Mouse (Mus musculus): ENCODE data around the gene S100a16.

S100a16 gene

DNA sequence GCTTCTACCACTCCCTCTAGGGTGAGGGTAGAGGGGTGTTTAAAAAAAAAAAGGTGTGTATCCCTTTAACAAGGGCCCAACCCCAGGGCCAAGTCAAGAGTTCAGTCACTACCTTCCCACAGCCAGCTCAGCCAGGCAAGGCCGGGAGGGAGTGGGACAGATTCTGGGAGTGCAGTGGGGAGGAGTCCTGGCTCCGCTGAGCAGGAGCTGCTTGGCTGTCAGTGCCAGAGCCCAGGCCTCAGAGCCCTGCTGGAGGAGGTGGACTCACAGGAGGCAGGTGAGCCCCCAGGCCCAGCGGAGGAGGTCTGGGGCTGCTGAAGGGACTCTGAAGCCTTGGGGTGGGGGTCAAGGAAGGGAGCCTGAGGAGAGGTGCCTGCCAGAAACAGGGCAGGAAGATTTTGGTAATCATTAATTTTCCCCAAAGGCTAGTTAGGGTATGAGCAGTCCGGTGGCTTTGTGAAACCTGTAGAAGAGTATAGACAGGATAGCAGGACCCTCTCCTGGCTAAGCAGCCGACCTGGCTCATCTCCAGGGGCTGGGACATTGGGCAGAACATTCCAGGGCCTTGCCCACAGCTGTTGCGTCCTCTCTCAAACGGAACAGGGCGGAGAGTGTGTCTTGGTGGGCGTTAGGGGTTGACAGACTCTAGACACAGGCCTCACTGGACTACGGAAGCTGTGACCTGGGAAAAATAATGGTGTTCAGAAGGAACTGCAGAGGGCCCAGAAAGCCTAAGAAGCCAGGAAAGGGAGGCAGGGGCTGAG, at the start of gene S100a16:
Gene S100a16, plus strand, starts transcription at position 114 of the 764 bp plus-strand sequence.
- DNase-seq (ENCODE audit: extremely low read depth, low read depth, low spot score): no peak

DNA sequence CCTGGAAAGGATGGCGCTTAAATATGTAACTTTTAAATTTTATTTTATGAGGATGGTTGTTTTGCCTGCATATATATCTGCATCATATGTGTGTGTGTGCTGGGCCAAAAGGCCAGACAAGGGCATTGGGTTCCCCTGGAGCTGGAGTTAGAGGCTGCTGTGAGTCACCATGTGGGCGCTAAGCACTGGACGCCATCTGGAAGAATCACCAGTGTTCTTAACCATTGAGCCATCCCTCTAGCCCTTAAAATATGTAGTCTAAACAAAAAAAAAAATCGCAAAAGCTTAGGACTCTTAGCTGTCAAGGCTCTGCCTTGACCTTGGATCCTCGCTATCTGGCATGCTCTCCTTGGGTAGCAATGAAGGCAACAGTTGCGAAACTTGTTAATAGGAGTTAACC, 48.5 kb upstream of the S100a16 start:
- no peak for DNase-seq (ENCODE audit: extremely low read depth, low read depth, low spot score)

DNA sequence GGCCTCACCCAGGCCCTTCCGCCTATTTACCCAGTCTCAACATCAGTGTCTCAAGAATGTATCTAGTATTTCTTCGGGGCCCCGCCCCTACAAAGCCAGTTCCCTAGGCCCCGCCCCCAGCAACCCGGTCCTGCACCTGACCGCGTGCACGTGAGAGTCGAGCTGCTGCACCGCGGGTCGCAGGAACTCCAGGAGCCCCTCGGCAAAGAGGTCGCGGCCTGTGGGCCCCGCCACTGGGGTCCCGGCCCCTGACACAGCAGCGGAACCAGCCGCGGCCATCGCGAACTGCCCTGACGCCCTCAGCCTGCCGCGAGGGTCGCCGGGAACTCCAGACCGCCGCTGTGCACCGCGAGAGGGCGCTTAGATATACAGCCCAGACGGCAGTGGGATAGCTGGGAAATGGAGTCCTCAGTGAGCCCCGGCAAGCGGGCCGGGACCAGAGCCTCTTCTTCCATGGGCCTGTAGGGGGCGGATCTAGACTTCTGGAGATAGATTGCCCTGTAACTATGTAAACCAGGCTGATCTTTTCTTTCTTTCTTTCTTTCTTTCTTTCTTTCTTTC, 46.3 kb upstream of the S100a16 start, which contains the start of gene Snapin:
Gene Snapin, minus strand, starts transcription at position 338 of the 561 bp plus-strand sequence.
- no peak for DNase-seq (ENCODE audit: extremely low read depth, low read depth, low spot score)

DNA sequence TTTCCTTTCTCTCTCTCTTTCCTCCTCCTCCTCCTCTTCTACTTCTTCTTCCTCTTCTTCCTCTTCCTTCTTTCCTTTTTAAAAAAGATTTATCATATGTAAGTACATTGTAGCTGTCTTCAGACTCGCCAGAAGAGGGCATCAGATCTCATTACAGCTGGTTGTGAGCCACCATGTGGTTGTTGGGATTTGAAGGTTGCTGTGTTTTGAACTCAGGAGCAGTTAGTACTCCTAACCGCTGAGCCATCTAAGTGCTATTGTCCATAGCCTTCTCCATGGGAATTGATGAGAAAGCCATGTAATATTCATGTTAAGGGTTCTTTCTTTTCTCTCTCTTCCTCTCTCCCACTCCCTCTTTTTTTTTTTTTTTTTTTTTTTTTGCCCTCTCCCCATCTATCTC, 45.7 kb upstream of the S100a16 start:
- DNase-seq (ENCODE audit: extremely low read depth, low read depth, low spot score): no peak

DNA sequence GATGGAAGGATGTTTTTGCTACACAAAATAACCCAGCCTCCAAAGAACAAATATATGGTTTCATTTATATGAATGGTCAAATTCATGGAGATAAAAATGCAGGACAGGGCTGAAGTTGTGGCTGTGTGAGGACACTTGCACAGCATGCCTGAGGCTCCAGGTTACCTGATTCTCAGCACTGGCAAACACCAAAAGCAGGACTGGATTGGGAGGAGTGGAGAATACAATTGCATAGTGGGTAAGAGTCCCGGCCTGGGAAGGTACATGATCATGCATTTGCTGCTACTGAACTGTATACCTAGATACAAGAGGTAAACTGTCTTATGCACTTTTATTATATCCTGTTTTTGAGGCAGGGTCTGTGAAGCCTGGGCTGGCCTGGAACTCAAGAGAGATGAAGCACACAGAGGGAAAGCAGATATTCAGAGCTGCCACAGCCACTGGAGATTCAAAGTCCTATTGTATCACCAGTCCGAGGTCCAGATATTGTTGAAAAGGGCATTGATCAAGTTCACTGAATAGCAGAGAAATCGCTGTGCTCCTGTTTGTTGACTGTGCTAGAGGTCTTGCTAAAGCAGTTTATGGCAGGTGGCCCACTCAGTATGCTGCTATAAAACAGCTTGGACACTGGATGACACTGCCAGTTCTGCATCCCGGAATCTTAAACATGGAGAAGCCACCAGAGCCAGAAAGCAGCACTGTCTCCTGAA, 43.1 kb upstream of the S100a16 start:
- DNase-seq (ENCODE audit: extremely low read depth, low read depth, low spot score): no peak

DNA sequence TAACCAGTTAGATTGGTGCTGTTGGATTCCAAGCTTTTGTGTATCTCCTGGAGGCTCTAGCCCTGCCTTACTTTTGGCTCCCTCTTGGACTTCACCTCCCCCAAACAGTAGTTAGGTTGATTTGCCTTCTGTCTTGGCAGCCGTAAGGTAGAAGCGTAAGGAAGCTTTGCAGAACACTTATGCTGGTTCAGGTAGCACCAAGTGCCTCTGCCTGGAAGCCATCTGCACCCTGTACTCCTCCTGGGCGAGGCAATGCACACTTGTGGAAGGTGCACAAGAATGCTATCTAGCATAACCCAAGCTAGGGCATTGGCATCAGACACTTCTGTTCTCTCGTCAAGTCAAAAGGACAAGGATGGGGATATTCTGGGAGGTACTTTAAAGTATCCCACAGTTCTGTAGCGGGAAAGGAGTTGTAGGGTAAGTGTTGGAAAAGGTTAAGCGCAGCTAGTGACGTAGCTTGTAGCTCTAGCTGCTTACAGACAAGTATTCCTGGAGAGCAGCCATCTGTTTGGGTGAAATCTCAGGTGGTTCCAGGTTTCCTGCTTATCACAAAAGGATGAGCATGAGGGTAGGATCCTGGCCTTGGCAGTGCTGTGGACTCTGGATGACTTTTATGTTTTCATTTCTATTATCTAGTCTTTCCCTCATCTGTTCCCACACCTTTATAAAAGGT, 41.1 kb upstream of the S100a16 start:
- DNase-seq (ENCODE audit: extremely low read depth, low read depth, low spot score): no peak

DNA sequence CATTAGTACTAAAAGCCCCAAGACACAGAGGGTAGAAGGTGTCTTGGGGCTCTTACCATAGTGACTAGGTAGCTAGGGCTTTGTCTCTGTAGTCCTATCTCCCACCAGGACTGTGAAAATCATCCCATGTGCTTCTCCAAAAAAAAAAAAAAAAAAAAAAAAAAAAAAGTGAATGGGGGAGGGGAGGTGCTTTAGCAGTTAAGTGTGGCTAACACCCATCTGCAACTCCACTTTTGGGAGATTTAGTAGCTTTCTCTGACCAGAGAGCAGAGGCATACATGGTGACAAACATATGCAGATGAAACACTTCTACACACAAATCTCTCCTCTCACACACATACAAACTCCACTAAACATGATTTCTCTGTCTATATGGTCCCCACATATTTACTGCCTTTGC, 39.5 kb upstream of the S100a16 start:
- no peak for DNase-seq (ENCODE audit: extremely low read depth, low read depth, low spot score)

DNA sequence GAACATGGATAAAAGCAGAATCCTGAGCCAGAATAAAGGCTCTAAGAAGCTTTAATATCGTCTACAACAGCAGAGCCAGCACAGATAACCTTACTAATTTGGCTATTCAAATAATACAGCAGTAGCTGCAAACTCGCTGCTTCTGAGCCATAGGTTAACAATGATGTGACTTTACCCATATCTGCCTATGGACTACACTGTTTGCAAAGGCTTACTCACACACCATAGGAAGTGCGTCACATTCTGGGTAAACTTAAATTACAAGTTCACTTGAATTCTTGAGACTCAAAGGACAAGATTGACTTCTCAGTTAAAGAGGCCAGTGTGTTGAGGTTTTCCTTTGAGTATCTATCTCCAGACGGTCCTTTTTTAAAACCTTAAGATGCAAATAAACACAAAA, 33.6 kb upstream of the S100a16 start:
- DNase-seq (ENCODE audit: extremely low read depth, low read depth, low spot score): no peak

DNA sequence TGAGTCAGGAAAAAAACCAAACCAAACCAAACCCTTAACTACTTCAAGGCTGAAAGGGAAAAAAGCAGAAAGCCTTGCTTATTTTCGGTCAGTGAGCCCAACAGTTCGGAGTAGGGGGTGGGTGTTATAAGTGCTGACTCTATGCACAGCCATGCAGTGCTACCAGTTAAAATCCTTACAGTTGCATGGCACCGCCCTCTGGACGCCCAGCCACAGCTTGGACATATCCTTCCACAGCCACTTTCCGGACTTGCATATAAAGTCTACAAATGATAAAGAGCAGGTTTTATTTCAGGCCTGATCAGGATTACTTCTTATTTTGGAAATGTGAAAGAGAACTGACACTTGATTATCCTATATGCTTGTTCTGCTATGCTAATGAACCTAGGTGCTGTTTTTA, 31.8 kb upstream of the S100a16 start:
- no peak for DNase-seq (ENCODE audit: extremely low read depth, low read depth, low spot score)

DNA sequence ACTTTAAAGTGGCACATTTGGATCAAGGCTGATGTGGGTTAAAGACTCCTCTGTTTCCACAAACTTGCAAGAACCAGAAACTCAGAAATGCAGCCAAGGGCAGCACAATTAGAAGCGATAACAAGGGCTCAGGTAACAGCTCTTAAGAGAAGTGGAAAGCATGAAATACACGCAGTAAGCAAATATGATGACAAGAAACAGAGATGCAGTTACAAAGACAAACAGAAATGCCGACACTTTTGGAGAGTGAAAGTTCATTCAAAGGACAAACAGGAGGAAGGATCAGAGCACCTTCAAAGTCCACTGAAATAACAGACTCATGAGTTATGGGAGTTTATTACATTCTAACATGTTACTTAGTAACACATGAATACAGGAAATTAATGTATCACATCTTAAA, 30.7 kb upstream of the S100a16 start:
- DNase-seq (ENCODE audit: extremely low read depth, low read depth, low spot score): no peak

DNA sequence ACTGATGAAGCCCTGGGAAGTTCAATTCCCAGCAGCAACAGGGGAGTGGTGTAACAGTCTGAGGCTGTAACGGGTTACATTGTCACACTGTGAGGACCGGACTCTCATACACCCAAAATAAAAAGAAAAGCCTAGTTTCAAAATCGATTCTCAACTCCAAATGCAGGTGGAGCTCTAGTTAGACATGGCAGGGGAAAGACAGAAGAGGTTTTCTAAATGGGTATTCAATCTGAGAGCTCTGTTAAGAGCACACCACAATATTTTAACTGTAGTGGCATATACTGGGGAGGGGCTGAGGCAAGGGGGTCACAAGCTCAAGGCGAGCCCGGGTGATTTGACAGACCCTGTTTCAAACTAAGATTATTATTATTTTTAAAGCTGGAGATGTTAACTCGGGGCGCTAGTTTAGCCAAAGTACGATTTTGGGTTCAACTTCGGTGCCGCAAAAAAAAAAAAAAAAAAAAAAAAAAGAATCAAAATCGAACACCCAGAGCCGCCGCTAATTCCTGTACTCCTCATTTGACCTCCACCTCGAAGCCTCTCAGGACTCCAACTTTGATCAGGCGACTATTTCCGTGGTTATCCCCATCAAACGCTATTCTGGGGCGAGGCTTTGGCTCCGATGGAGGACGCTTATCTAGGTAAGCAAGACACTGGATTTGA, 28.6 kb upstream of the S100a16 start:
- DNase-seq (ENCODE audit: extremely low read depth, low read depth, low spot score): no peak

DNA sequence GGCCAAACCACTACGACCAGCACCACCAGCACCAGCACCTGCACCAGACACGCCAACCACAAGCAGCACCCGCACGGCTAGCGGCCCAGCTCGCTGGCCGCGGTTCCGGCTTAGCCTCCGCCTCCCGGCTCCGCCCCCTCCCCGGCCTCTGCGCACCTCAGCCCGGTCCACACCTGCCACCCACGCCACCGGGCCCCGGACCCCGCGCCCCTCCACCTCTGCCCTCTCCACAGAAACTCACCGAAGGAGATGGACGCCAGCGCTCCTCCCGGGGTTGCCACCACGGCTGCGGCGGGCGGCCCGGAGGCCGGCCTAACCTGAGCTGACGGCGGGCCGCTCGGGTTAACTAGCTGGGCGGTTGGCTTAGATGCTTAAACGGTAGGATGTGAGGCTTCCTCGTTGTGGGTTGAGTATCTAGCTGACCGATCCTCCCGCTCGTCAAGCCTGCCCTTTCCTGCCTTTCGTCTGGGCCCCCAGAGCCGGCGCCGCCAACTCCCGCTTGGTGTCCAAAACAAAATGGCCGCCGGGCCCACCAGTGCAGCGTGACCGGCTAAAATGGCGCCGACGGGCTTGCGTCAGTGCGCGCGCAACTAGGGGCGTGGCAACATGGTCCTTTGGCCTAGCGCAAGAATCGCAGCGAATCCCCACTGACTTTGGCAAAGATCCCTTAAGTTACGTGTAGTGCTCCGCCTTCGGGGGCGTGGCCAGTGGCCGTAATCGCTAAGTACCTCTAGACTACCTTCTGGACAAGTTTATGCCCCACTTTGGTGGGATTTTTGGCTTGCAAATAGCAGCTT, 27.9 kb upstream of the S100a16 start, which contains the start of gene Chtop:
Gene Chtop, minus strand, starts transcription at position 549 of the 797 bp plus-strand sequence.
- DNase-seq (ENCODE audit: extremely low read depth, low read depth, low spot score): peak; percentile 80

DNA sequence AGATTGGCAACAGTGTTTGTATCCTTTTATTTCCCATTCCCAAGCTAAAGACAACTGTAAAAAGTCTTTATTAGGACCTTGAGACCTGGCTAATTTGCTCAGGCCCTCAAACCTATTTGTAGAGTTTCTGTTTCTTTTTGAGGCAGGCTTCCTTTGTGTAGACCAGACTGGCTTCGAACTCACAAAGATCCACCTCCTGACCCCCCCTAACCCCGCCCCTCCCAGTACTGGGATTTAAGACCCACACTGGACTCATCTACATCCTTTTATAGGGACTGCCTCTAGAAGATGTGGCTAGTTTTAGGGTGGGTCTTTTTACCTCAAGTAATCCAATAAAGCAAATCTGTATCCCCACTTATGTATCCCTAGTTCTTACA, 27.3 kb upstream of the S100a16 start:
- no peak for DNase-seq (ENCODE audit: extremely low read depth, low read depth, low spot score)

DNA sequence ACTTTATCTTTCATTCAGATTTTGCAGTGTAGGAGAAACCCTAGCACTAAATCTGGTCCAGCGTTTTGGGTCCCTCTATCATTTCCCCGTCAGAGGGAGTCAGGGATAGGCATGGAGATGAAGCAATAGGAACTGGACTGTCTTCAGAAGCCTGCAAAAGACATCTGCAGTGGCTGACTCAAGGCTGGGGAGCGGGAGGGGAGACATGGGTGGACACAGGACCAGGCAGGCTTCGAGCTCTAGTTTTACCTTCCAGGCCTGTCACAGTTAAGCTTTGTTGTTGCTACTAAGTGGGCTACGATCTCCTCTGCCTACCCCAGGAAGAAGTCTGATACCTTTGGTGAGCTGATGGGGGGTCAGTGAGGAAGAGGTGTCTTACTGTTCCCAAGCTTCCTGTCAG, 24.8 kb upstream of the S100a16 start:
- DNase-seq (ENCODE audit: extremely low read depth, low read depth, low spot score): no peak

DNA sequence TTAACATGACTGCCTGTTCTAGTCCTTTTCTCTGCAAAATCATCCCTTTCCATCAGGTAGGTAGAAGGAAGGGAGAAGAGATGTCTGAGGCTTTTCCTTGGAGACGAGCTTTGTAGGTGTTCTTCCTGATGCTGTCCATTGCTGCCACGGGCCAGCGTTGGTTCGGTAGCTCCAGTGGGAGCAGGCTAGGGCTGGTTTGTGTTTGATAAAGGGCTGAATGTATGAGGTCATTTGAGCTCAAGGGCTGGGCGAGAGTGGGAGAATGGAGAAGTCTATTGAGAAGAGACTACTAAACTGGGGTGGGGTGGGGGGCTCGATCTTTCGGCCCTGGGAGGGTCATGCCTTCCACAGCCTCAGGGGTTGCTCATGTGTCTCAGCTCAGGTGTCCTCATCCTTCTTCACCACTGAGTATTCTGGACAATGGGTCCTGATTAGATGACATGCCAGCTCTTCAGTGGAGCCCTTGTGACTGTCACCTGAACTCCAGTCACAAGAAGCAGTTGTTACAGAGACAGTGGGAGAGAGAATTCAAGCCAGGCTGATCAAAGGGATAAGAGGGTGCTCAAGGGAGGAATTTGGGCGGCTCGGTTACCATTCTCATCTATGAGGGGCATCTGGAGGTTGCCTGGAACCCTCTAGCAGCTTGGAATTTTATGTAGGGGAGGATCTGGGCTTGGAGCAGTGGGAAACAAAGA, 24.0 kb upstream of the S100a16 start:
- no peak for DNase-seq (ENCODE audit: extremely low read depth, low read depth, low spot score)

DNA sequence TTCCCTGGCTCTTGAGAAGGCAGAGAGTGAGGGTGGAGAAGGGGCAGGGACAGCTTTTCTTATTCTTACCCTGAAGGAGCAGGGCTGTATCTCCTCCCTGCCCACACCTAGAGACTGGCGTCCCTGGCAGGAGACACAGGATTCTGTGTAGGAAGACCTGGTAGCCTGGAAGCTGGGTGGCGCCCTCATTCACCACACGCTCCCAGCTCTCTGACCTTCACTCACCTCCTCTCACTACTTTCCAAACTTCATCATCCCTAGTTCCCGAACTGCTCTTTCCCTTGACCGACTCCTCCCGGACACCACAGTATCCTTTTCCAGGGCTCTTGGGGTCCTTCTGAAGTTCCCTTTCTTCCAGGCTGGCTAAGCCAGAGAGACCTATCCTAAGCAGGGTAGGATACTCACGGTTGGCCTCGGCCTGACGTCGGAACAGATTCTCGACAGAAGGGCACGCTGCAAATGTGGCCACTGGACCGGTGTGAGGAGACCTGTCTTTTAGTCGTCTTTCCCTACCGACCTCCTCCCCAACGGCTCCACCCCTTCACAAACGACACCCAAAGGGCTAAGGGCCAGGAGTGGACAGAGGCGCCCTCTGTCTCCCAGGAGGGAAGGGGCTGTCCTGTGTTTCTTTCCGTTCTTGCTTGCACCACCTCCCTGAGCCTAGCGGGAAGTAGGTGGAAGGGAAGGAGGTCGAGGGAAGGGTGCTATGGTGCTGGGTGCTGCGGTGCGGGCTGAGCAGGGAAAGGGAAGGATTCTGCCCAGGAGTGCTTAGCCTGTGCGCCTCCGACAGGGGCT, 23.1 kb upstream of the S100a16 start, which contains the start of the genes S100a1 and S100a13:
Gene S100a1, minus strand, starts transcription at position 597 of the 795 bp plus-strand sequence.
Gene S100a13, plus strand, starts transcription at position 640 of the 795 bp plus-strand sequence.
- DNase-seq (ENCODE audit: extremely low read depth, low read depth, low spot score): no peak

DNA sequence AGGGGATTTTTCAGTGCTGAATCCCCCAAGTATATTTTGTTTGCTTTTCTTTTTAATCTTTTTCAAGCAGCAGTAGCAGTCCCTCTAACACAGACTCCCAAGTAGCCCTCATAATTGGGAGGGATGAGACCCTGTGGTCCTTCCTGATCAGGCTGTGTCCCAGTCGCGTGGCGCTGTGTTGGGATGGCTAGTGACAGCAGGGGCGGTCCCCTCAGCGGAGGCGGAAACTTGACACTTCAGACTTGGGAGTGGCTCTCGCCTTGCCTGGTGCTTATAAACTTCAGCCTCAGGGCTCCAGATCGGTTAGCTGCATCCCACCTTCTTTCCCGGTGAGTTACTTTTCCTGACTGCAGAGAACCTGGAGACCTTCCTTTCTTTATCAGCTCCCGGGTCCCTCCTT, 22.4 kb upstream of the S100a16 start:
- DNase-seq (ENCODE audit: extremely low read depth, low read depth, low spot score): no peak

DNA sequence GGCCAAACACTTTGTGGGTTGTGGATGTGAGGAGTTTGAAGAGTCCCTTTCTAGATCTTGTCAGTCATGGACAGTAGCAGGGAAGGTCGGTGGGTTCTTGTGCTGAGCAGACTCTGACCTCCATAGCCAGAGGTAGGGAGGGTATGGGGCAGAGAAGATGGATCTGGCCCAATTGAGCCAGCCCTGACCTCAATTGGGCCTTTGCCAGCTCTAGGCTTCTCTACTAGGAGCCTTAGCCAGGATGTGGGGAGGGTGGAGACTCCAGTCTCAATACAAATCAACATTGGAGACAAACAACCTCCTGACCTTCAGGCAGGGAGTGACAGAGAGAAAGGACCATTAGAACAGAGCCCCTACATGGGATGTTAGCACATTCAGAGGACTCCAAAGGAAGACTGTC, 21.8 kb upstream of the S100a16 start:
- no peak for DNase-seq (ENCODE audit: extremely low read depth, low read depth, low spot score)

DNA sequence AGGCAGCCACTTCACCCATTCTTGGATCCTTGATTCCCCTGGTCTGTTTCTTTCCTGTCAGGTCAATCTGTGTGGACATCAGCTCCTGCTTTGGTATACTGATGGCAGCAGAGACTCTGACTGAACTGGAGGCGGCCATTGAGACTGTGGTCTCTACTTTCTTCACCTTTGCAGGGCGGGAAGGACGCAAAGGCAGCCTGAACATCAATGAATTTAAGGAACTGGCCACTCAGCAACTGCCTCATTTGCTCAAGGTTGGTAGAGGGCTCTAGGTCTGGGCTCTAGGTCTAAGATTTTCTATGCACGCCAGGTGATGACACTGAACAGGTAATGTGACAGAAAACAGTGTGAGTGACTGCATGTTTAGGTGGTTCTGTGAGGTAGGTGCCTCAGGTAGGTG, 21.3 kb upstream of the S100a16 start:
- DNase-seq (ENCODE audit: extremely low read depth, low read depth, low spot score): no peak

All from fat pad, adult 2 months (tissue).